Mouse (Mus musculus) adrenal gland (tissue): ENCODE data around the gene Megf6.

ENCODE experiments used
- intact Hi-C: fragments of 180-260 bp; cut with DNase I; formaldehyde crosslinking; loops from one replicate; pipeline ENCODE4 v1.15.1; 2025

Gene Megf6

GRCm38 (mm10) chr4:154248092-154248805, 77.7 kb downstream of the Megf6 start:
- intact Hi-C loops, result no loop called here

- intact Hi-C loops, result no loop called here
These were observed 78.8 kb downstream of the Megf6 start for GRCm38 (mm10) chr4:154249316-154249715.

- intact Hi-C loops, result no loop called here
These were observed 82.2 kb downstream of the Megf6 start for GRCm38 (mm10) chr4:154252537-154253255.

- intact Hi-C loops, result no loop called here
These were observed 90.2 kb downstream of the Megf6 start for GRCm38 (mm10) chr4:154260755-154261154.

- intact Hi-C loops, result no loop called here
These were observed 91.5 kb downstream of the Megf6 start for GRCm38 (mm10) chr4:154262071-154262470.

- intact Hi-C loops, result no loop called here
These were observed 97.0 kb downstream of the Megf6 start for GRCm38 (mm10) chr4:154267511-154267910.

- intact Hi-C loops, result no loop called here
These were observed 99.0 kb downstream of the Megf6 start for GRCm38 (mm10) chr4:154269520-154269919.

GRCm38 (mm10) chr4:154273000-154273399, 102.5 kb downstream of the Megf6 start:
- intact Hi-C loops, result no loop called here

GRCm38 (mm10) chr4:154279481-154279880, 109.0 kb downstream of the Megf6 start:
- intact Hi-C loops, result no loop called here

GRCm38 (mm10) chr4:154283671-154284070, 113.1 kb downstream of the Megf6 start:
- intact Hi-C loops, result no loop called here

- intact Hi-C loops, result no loop called here
These were observed 123.2 kb downstream of the Megf6 start for GRCm38 (mm10) chr4:154293735-154294201.

GRCm38 (mm10) chr4:154294262-154294731, 123.8 kb downstream of the Megf6 start:
- intact Hi-C loops, result no loop called here

- intact Hi-C loops, result no loop called here
These were observed 127.2 kb downstream of the Megf6 start for GRCm38 (mm10) chr4:154297761-154298160.

- intact Hi-C loops, result loop anchor here (5.0 kb wide), 1 partner anchor 132 kb away; no protein-coding TSS in a partner anchor
These were observed 129.2 kb downstream of the Megf6 start for GRCm38 (mm10) chr4:154299541-154300271.

- intact Hi-C loops, result loop anchor here (5.0 kb wide), 1 partner anchor 134 kb away; no protein-coding TSS in a partner anchor
These were observed 130.9 kb downstream of the Megf6 start, which contains the start of gene Arhgef16 for GRCm38 (mm10) chr4:154301466-154301881. Gene Arhgef16 (minus strand): TSS chr4:154301676.

- intact Hi-C loops, result no loop called here
These were observed 138.6 kb downstream of the Megf6 start for GRCm38 (mm10) chr4:154309131-154309530.

- intact Hi-C loops, result no loop called here
These were observed 140.2 kb downstream of the Megf6 start for GRCm38 (mm10) chr4:154310576-154311262.

GRCm38 (mm10) chr4:154312143-154312812, 141.7 kb downstream of the Megf6 start:
- intact Hi-C loops, result no loop called here

- intact Hi-C loops, result no loop called here
These were observed 142.5 kb downstream of the Megf6 start for GRCm38 (mm10) chr4:154312935-154313621.

- intact Hi-C loops, result no loop called here
These were observed 143.1 kb downstream of the Megf6 start for GRCm38 (mm10) chr4:154313622-154313967.
